Mouse (Mus musculus): Measurements from ENCODE around the gene Ost4. TPM values are rescaled to one million over a fixed set of nuclear protein-coding genes. Genes with fewer than 3 reads are reported as not detected.

Ost4 gene
- total and polyA plus RNA-seq, 2 experiments from 2014 or later: 280 to 334 TPM

DNA sequence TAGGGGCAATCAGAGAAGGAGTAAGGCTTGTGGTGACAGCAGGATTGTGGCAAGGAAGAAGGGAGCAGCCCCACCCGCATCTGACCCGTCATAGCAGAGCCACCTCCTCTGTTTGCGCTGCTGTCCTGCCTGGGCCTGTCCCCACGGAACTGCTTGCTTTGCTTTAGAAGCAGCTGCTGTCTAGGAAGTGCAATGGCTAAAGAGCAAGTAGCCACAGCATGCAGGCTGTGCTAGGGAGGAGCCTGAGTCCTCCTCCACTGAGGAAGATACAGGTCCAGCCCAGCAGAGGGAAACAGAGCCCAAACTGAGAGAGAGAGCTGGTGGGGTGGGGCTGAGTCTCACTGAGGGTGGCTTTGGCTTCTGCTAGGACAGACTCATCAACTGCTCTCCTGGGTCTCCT lies 43.7 kb downstream of the Ost4 start:
- no peak overlapping the region for H3K4me2 ChIP-seq (ENCODE audit: low read depth, low read length)
- TF ChIP-seq CTCF (IDR thresholded peaks at IDR 0.05; ENCODE audit: low read depth) (peak; percentile 21; the same call in 1 of the 2 replicates), EP300 (IDR thresholded peaks at IDR 0.05; ENCODE audit: low read depth) (no peak)
- 37% methylated on average over 4 of the region's 4 CpGs for WGBS
- H3K27ac ChIP-seq (ENCODE audit: low read depth): no peak overlapping the region
- DNase-seq (ENCODE audit: low spot score) (no peak), ATAC-seq (ENCODE audit: insufficient read depth, low read depth) (peak; percentile 60)
- H3K4me3 ChIP-seq (ENCODE audit: low read depth, low read length): no peak overlapping the region
- H3K36me3 ChIP-seq (replicated peaks; ENCODE audit: control insufficient read depth, insufficient read depth, low read length): no peaks in the 10 kb centered on the region; the same call in 1 of the 2 replicates
- H3K27me3 ChIP-seq (ENCODE audit: control insufficient read depth, insufficient read depth, low read length): no peaks in the 10 kb centered on the region
- no peak overlapping the region for H3K9ac ChIP-seq (replicated peaks; ENCODE audit: low read depth, low read length)
- H3K4me1 ChIP-seq (ENCODE audit: control insufficient read depth, insufficient read depth): no peaks in the 10 kb centered on the region
- H3K9me3 ChIP-seq (replicated peaks; ENCODE audit: control insufficient read depth, low read length): no peaks in the 10 kb centered on the region

DNA sequence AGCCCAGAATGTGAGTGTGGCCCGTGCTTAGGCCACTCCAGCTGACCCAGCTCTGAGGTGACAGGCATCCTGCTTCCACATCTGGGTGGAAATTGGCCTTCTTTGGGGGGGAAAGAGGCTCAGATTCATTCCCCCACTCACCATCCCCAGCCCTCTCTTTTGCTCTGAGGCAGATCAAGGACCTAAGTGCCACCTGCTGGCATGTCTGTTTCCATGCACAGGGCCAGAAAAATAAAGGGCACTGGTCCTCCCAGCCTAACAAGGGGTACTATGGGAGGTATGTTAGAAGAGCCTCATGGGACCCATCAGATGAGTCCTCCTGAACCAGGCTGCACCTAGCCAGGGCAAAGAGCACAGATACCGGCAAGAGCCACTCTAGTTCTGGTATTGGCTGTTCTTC lies 51.5 kb downstream of the Ost4 start:
- no peak overlapping the region for H3K4me2 ChIP-seq (ENCODE audit: low read depth, low read length)
- H3K9me3 ChIP-seq (replicated peaks; ENCODE audit: control insufficient read depth, low read length): no peaks in the 10 kb centered on the region
- no peak for DNase-seq (ENCODE audit: low spot score)
- no peak overlapping the region for H3K27ac ChIP-seq (ENCODE audit: low read depth)
- peaks cover 2% of the 10 kb centered on the region; the same call in 1 of the 2 replicates for H3K4me1 ChIP-seq (ENCODE audit: control insufficient read depth, insufficient read depth)
- ATAC-seq (ENCODE audit: insufficient read depth, low read depth): no peak
- TF ChIP-seq CTCF (IDR thresholded peaks at IDR 0.05; ENCODE audit: low read depth): peak; percentile 46
- no peak for TF ChIP-seq EP300 (IDR thresholded peaks at IDR 0.05; ENCODE audit: low read depth)
- H3K36me3 ChIP-seq (replicated peaks; ENCODE audit: control insufficient read depth, insufficient read depth, low read length): no peaks in the 10 kb centered on the region
- no peaks in the 10 kb centered on the region for H3K27me3 ChIP-seq (ENCODE audit: control insufficient read depth, insufficient read depth, low read length)
- WGBS: 66% methylated on average over 2 of the region's 2 CpGs
- H3K4me3 ChIP-seq (ENCODE audit: low read depth, low read length): no peak overlapping the region
- no peak overlapping the region for H3K9ac ChIP-seq (replicated peaks; ENCODE audit: low read depth, low read length)

Other genes with a start within 250 kb of the Ost4 start
- 87.9 and 158 TPM in 2 replicates for gene Cenpa, start 241.0 kb downstream of the Ost4 start, total RNA-seq (2014; rRNA removed; ENCODE audit: low replicate concordance)
- 128 and 158 TPM in 2 replicates for gene Cenpa, start 241.0 kb downstream of the Ost4 start, polyA plus RNA-seq (2015; fragmentation: Nextera tagmentation; extraction: Ambion mirVana)
- gene Dpysl5, start 196.2 kb downstream of the Ost4 start, total RNA-seq (2014; rRNA removed; ENCODE audit: low replicate concordance): 3.7 and 4.7 TPM in 2 replicates
- gene Dpysl5, start 196.2 kb downstream of the Ost4 start, polyA plus RNA-seq (2015; fragmentation: Nextera tagmentation; extraction: Ambion mirVana): 0.71 and 0.83 TPM in 2 replicates
- 5.3 and 11.9 TPM in 2 replicates for gene Mapre3, start 93.1 kb downstream of the Ost4 start, total RNA-seq (2014; rRNA removed; ENCODE audit: low replicate concordance)
- 15.8 TPM in 2 replicates for gene Mapre3, start 93.1 kb downstream of the Ost4 start, polyA plus RNA-seq (2015; fragmentation: Nextera tagmentation; extraction: Ambion mirVana)
- 58.8 and 70.6 TPM in 2 replicates for gene Tmem214, start 39.8 kb downstream of the Ost4 start, total RNA-seq (2014; rRNA removed; ENCODE audit: low replicate concordance)
- 48.0 and 49.6 TPM in 2 replicates for gene Tmem214, start 39.8 kb downstream of the Ost4 start, polyA plus RNA-seq (2015; fragmentation: Nextera tagmentation; extraction: Ambion mirVana)
- gene Agbl5, start 19.1 kb downstream of the Ost4 start, total RNA-seq (2014; rRNA removed; ENCODE audit: low replicate concordance): 18.1 and 28.2 TPM in 2 replicates
- 4.2 and 4.9 TPM in 2 replicates for gene Agbl5, start 19.1 kb downstream of the Ost4 start, polyA plus RNA-seq (2015; fragmentation: Nextera tagmentation; extraction: Ambion mirVana)
- gene Emilin1, start 5.6 kb upstream of the Ost4 start, total RNA-seq (2014; rRNA removed; ENCODE audit: low replicate concordance): 63.5 and 64.5 TPM in 2 replicates
- 68.3 and 70.4 TPM in 2 replicates for gene Emilin1, start 5.6 kb upstream of the Ost4 start, polyA plus RNA-seq (2015; fragmentation: Nextera tagmentation; extraction: Ambion mirVana)
- gene Khk, start 13.6 kb upstream of the Ost4 start, total RNA-seq (2014; rRNA removed; ENCODE audit: low replicate concordance): 11.8 and 15.0 TPM in 2 replicates
- gene Khk, start 13.6 kb upstream of the Ost4 start, polyA plus RNA-seq (2015; fragmentation: Nextera tagmentation; extraction: Ambion mirVana): 16.2 and 18.5 TPM in 2 replicates
- gene Cgref1, start 37.8 kb upstream of the Ost4 start, total RNA-seq (2014; rRNA removed; ENCODE audit: low replicate concordance): 0.77 and 3.0 TPM in 2 replicates
- 1.1 and 1.2 TPM in 2 replicates for gene Cgref1, start 37.8 kb upstream of the Ost4 start, polyA plus RNA-seq (2015; fragmentation: Nextera tagmentation; extraction: Ambion mirVana)
- 20.8 and 40.0 TPM in 2 replicates for gene Preb, start 52.6 kb upstream of the Ost4 start, total RNA-seq (2014; rRNA removed; ENCODE audit: low replicate concordance)
- gene Preb, start 52.6 kb upstream of the Ost4 start, polyA plus RNA-seq (2015; fragmentation: Nextera tagmentation; extraction: Ambion mirVana): 54.3 and 64.3 TPM in 2 replicates
- not detected in 2 replicates for gene Tcf23, start 60.9 kb upstream of the Ost4 start, total RNA-seq (2014; rRNA removed; ENCODE audit: low replicate concordance)
- gene Tcf23, start 60.9 kb upstream of the Ost4 start, polyA plus RNA-seq (2015; fragmentation: Nextera tagmentation; extraction: Ambion mirVana): 0.15 and 0.21 TPM in 2 replicates
- gene Atraid, start 140.5 kb upstream of the Ost4 start, total RNA-seq (2014; rRNA removed; ENCODE audit: low replicate concordance): 141 and 177 TPM in 2 replicates
- 166 and 176 TPM in 2 replicates for gene Atraid, start 140.5 kb upstream of the Ost4 start, polyA plus RNA-seq (2015; fragmentation: Nextera tagmentation; extraction: Ambion mirVana)
- 7.1 and 7.7 TPM in 2 replicates for gene Slc5a6, start 141.1 kb upstream of the Ost4 start, total RNA-seq (2014; rRNA removed; ENCODE audit: low replicate concordance)
- gene Slc5a6, start 141.1 kb upstream of the Ost4 start, polyA plus RNA-seq (2015; fragmentation: Nextera tagmentation; extraction: Ambion mirVana): 5.2 and 5.5 TPM in 2 replicates
- 24.6 and 74.6 TPM in 2 replicates for gene Cad, start 147.0 kb upstream of the Ost4 start, total RNA-seq (2014; rRNA removed; ENCODE audit: low replicate concordance)
- 5.4 and 5.7 TPM in 2 replicates for gene Cad, start 147.0 kb upstream of the Ost4 start, polyA plus RNA-seq (2015; fragmentation: Nextera tagmentation; extraction: Ambion mirVana)
- not detected in 2 replicates for gene Dnajc5g, start 198.5 kb upstream of the Ost4 start, total RNA-seq (2014; rRNA removed; ENCODE audit: low replicate concordance)
- gene Dnajc5g, start 198.5 kb upstream of the Ost4 start, polyA plus RNA-seq (2015; fragmentation: Nextera tagmentation; extraction: Ambion mirVana): not detected in 2 replicates
- not detected in 2 replicates for gene Slc30a3, start 200.4 kb upstream of the Ost4 start, total RNA-seq (2014; rRNA removed; ENCODE audit: low replicate concordance)
- 0.08 and 0.18 TPM in 2 replicates for gene Slc30a3, start 200.4 kb upstream of the Ost4 start, polyA plus RNA-seq (2015; fragmentation: Nextera tagmentation; extraction: Ambion mirVana)
- 4.2 and 8.8 TPM in 2 replicates for gene Trim54, start 208.9 kb upstream of the Ost4 start, total RNA-seq (2014; rRNA removed; ENCODE audit: low replicate concordance)
- gene Trim54, start 208.9 kb upstream of the Ost4 start, polyA plus RNA-seq (2015; fragmentation: Nextera tagmentation; extraction: Ambion mirVana): 16.4 and 16.5 TPM in 2 replicates
- not detected in 2 replicates for gene Ucn, start 231.0 kb upstream of the Ost4 start, total RNA-seq (2014; rRNA removed; ENCODE audit: low replicate concordance)
- gene Ucn, start 231.0 kb upstream of the Ost4 start, polyA plus RNA-seq (2015; fragmentation: Nextera tagmentation; extraction: Ambion mirVana): not detected in 2 replicates
- gene Mpv17, start 246.5 kb upstream of the Ost4 start, total RNA-seq (2014; rRNA removed; ENCODE audit: low replicate concordance): 157 and 202 TPM in 2 replicates
- 80.1 and 83.0 TPM in 2 replicates for gene Mpv17, start 246.5 kb upstream of the Ost4 start, polyA plus RNA-seq (2015; fragmentation: Nextera tagmentation; extraction: Ambion mirVana)

All from heart, postnatal 0 days (tissue).